Mouse (Mus musculus): ENCODE data around the gene Slc43a1. TPM values are rescaled to one million over a fixed set of nuclear protein-coding genes. Genes with fewer than 3 reads are reported as not detected.
"Not testable (repeated sequence)": the region's sequence is repeated elsewhere in the genome, so short reads cannot be mapped to it uniquely, and the experiment has no call there.

Slc43a1 gene
- total RNA-seq, 1 experiment = 30.2 TPM

DNA sequence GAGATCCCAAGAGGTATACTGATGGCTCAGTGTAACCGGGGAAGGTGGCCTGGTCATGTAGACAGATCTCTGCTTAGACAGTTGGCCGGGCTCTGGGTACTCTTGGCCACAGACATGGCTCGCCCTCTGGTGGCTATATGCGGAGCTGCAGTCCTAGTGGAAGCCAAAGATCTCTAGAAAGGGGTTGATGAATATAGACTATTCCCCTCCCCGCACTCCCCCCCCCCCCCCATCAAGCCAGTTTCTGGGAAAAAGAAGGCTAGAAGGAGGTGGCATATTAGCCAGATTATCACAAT is 51.3 kb downstream of the Slc43a1 start:
- DNase-seq (ENCODE audit: low read depth, low spot score) = no peak
- Histone ChIP-seq H3K4me3 (ENCODE audit: insufficient read depth in 1 of 2, low read depth in 1 of 2, low read length in 2 of 2, poor library complexity in 1 of 2, severe bottlenecking in 1 of 2) (no peak overlapping the region), H3K9me3 (ENCODE audit: control insufficient read depth, insufficient read depth, low read depth, low read length) (no peaks in the 10 kb centered on the region), H3K4me1 (ENCODE audit: control insufficient read depth in 2 of 2, insufficient read depth in 2 of 2, low read length in 2 of 2, poor library complexity in 1 of 2) (peaks cover 0 to 12% of the 10 kb centered on the region in 2 experiments; a peak in 2 of 4 replicates), H3K27ac (ENCODE audit: insufficient read depth, low read depth, low read length, poor library complexity, severe bottlenecking) (no peak overlapping the region), H3K36me3 (ENCODE audit: control insufficient read depth, insufficient read depth, low read length, poor library complexity, severe bottlenecking) (no peaks in the 10 kb centered on the region), H3K9ac (ENCODE audit: insufficient read depth, low read depth, low read length, poor library complexity, severe bottlenecking) (no peak overlapping the region)
- TF ChIP-seq CHD2 (IDR thresholded peaks at IDR 0.05; ENCODE audit: low read depth, low read length) = no peak
- 0 out of 2 replicates have a peak, but pooled peaks have one; percentile 14 for TF ChIP-seq ZC3H11A (IDR thresholded peaks at IDR 0.05; ENCODE audit: borderline replicate concordance, low read depth, low read length)
- no peak for TF ChIP-seq ZNF384 (IDR thresholded peaks at IDR 0.05; ENCODE audit: low read depth, low read length)
- no peak for TF ChIP-seq HCFC1 (IDR thresholded peaks at IDR 0.05; ENCODE audit: borderline replicate concordance, insufficient read depth, low read length)
- no peak for TF ChIP-seq MAFK (IDR thresholded peaks at IDR 0.05; ENCODE audit: insufficient read depth, low read depth, low read length)
- in situ Hi-C loops (cut with MboI; ENCODE audit: low sequenced_read_pairs in 2 of 2, unreplicated experiment in 2 of 2) = no loop called here

DNA sequence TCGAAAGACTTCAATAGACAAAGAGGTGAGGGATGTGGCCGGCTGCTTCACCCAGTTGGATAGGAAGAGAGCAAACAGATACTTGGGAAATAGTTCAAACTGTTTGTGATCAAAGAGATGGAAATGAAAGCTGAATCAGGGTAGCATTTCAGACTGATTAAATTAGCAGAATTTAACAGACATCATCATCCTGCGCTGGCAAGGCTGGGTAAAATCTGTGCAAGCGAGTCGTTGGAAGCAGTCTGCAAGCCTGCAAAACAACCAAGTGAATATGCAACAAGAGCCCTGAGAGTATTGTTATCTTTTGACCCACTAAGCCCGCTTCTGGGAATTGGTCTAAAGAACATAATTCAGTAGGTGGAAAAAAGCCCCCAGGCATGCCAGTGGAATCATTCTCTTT is 54.7 kb downstream of the Slc43a1 start:
- Histone ChIP-seq H3K27ac (ENCODE audit: insufficient read depth, low read depth, low read length, poor library complexity, severe bottlenecking) (no peak overlapping the region), H3K4me1 (ENCODE audit: control insufficient read depth in 2 of 2, insufficient read depth in 2 of 2, low read length in 2 of 2, poor library complexity in 1 of 2) (0 out of 4 replicates have a peak, but pooled peaks cover 0 to 3% of the 10 kb centered on the region in 2 experiments), H3K36me3 (ENCODE audit: control insufficient read depth, insufficient read depth, low read length, poor library complexity, severe bottlenecking) (no peaks in the 10 kb centered on the region), H3K9ac (ENCODE audit: insufficient read depth, low read depth, low read length, poor library complexity, severe bottlenecking) (no peak overlapping the region), H3K9me3 (ENCODE audit: control insufficient read depth, insufficient read depth, low read depth, low read length) (no peaks in the 10 kb centered on the region), H3K4me3 (ENCODE audit: insufficient read depth in 1 of 2, low read depth in 1 of 2, low read length in 2 of 2, poor library complexity in 1 of 2, severe bottlenecking in 1 of 2) (no peak overlapping the region)
- no peak for TF ChIP-seq MAFK (IDR thresholded peaks at IDR 0.05; ENCODE audit: insufficient read depth, low read depth, low read length)
- no peak for DNase-seq (ENCODE audit: low read depth, low spot score)
- in situ Hi-C loops (cut with MboI; ENCODE audit: low sequenced_read_pairs in 2 of 2, unreplicated experiment in 2 of 2) = no loop called here

DNA sequence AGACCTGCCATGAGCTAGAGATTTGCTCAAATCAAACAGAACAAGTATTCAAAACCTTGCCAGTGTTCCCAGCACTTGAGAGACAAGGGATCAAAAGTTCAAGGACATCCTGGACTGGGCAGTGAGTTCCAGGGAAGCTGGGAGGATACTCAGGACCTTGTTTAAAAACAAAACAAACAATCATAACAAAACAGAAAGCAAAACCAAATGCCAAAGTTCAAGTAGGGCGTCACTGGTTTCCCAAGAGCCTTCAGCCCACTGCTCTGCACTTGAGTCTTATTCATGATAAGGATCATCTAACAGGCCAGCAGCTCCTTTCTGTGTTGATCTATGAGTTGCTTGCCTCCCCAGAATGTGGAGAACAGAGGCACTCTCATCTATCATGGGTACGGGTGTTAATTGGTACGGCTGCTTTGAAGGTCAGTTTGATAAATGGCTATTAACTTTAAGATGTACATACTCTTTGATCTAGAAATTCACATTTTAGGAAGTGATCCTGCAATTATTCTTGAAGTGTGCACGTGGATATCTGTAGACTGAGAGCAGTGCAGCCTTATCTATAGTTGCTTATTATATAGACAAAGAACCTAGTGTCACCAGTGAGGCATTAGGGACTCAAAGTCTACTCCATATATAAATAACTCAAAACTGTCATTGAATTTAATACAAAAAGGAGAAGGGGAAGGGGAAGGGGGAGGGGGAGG is 57.0 kb downstream of the Slc43a1 start:
- no peaks in the 10 kb centered on the region for H3K9me3 ChIP-seq (ENCODE audit: control insufficient read depth, insufficient read depth, low read depth, low read length)

DNA sequence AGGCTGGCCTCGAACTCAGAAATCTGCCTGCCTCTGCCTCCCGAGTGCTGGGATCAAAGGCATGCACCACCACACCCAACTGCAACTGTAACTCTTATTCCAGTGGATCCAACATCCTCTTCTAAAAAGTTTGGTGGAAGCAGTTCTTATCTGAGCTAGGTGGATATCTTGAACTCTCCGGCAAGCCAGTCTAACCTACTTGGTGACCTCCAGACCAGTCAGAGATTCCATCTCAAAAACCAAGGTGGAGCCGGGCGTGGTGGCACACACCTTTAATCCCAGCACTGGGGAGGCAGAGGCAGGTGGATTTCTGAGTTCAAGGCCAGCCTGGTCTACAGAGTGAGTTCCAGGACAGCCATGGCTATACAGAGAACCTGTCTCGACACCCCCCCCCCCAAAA is 58.0 kb downstream of the Slc43a1 start:
- H3K9ac ChIP-seq (ENCODE audit: insufficient read depth, low read depth, low read length, poor library complexity, severe bottlenecking); DNase-seq (ENCODE audit: low read depth, low spot score); H3K4me3 ChIP-seq (ENCODE audit: insufficient read depth in 1 of 2, low read depth in 1 of 2, low read length in 2 of 2, poor library complexity in 1 of 2, severe bottlenecking in 1 of 2); H3K27ac ChIP-seq (ENCODE audit: insufficient read depth, low read depth, low read length, poor library complexity, severe bottlenecking); in situ Hi-C loops (cut with MboI; ENCODE audit: low sequenced_read_pairs in 2 of 2, unreplicated experiment in 2 of 2); H3K9me3 ChIP-seq (ENCODE audit: control insufficient read depth, insufficient read depth, low read depth, low read length); H3K36me3 ChIP-seq (ENCODE audit: control insufficient read depth, insufficient read depth, low read length, poor library complexity, severe bottlenecking); H3K4me1 ChIP-seq (ENCODE audit: control insufficient read depth in 2 of 2, insufficient read depth in 2 of 2, low read length in 2 of 2, poor library complexity in 1 of 2): not testable (repeated sequence)

More for the DNA sequence above, 57.0 kb downstream of the Slc43a1 start:
- Histone ChIP-seq H3K4me1 (ENCODE audit: control insufficient read depth in 2 of 2, insufficient read depth in 2 of 2, low read length in 2 of 2, poor library complexity in 1 of 2) (no peaks in the 10 kb centered on the region), H3K36me3 (ENCODE audit: control insufficient read depth, insufficient read depth, low read length, poor library complexity, severe bottlenecking) (no peaks in the 10 kb centered on the region), H3K9ac (ENCODE audit: insufficient read depth, low read depth, low read length, poor library complexity, severe bottlenecking) (no peak overlapping the region), H3K27ac (ENCODE audit: insufficient read depth, low read depth, low read length, poor library complexity, severe bottlenecking) (no peak overlapping the region), H3K4me3 (ENCODE audit: insufficient read depth in 1 of 2, low read depth in 1 of 2, low read length in 2 of 2, poor library complexity in 1 of 2, severe bottlenecking in 1 of 2) (no peak overlapping the region)
- in situ Hi-C loops (cut with MboI; ENCODE audit: low sequenced_read_pairs in 2 of 2, unreplicated experiment in 2 of 2) = no loop called here
- TF ChIP-seq CHD2 (IDR thresholded peaks at IDR 0.05; ENCODE audit: low read depth, low read length) = no peak
- TF ChIP-seq ZC3H11A (IDR thresholded peaks at IDR 0.05; ENCODE audit: borderline replicate concordance, low read depth, low read length) = no peak
- TF ChIP-seq HCFC1 (IDR thresholded peaks at IDR 0.05; ENCODE audit: borderline replicate concordance, insufficient read depth, low read length) = no peak
- TF ChIP-seq MAFK (IDR thresholded peaks at IDR 0.05; ENCODE audit: insufficient read depth, low read depth, low read length) = no peak
- TF ChIP-seq ZNF384 (IDR thresholded peaks at IDR 0.05; ENCODE audit: low read depth, low read length) = no peak
- DNase-seq (ENCODE audit: low read depth, low spot score) = no peak

DNA sequence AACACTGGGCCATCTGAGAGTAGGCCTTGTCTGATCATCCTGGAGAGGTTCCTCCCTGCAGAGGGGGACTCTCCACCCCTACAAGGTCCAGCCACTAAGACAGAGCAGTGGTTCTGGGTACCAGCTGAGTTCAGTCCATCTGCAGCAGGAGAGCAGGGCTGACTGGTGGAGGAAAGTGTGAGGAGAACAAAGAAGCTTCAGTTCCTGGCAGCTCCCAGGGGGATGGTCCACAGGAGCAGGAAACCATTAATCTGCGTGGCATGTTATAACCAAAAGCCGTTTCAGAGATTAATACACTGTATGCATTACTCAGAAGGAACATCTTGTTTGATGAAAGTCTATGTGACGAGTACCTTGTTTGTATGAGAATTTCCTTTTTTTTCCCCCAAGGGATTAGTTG is 74.1 kb downstream of the Slc43a1 start:
- no peaks in the 10 kb centered on the region for H3K36me3 ChIP-seq (ENCODE audit: control insufficient read depth, insufficient read depth, low read length, poor library complexity, severe bottlenecking)

More for the DNA sequence above, 74.1 kb downstream of the Slc43a1 start:
- Histone ChIP-seq H3K27ac (ENCODE audit: insufficient read depth, low read depth, low read length, poor library complexity, severe bottlenecking) (no peak overlapping the region), H3K4me1 (ENCODE audit: control insufficient read depth in 2 of 2, insufficient read depth in 2 of 2, low read length in 2 of 2, poor library complexity in 1 of 2) (no peaks in the 10 kb centered on the region), H3K4me3 (ENCODE audit: insufficient read depth in 1 of 2, low read depth in 1 of 2, low read length in 2 of 2, poor library complexity in 1 of 2, severe bottlenecking in 1 of 2) (no peak overlapping the region), H3K9me3 (ENCODE audit: control insufficient read depth, insufficient read depth, low read depth, low read length) (no peaks in the 10 kb centered on the region), H3K9ac (ENCODE audit: insufficient read depth, low read depth, low read length, poor library complexity, severe bottlenecking) (no peak overlapping the region)
- in situ Hi-C loops (cut with MboI; ENCODE audit: low sequenced_read_pairs in 2 of 2, unreplicated experiment in 2 of 2) = no loop called here
- no peak for DNase-seq (ENCODE audit: low read depth, low spot score)
- no peak for TF ChIP-seq ZNF384 (IDR thresholded peaks at IDR 0.05; ENCODE audit: low read depth, low read length)
- TF ChIP-seq CHD2 (IDR thresholded peaks at IDR 0.05; ENCODE audit: low read depth, low read length) = no peak
- TF ChIP-seq HCFC1 (IDR thresholded peaks at IDR 0.05; ENCODE audit: borderline replicate concordance, insufficient read depth, low read length) = no peak
- TF ChIP-seq MAFK (IDR thresholded peaks at IDR 0.05; ENCODE audit: insufficient read depth, low read depth, low read length) = no peak
- no peak for TF ChIP-seq ZC3H11A (IDR thresholded peaks at IDR 0.05; ENCODE audit: borderline replicate concordance, low read depth, low read length)

Other genes starting within 250 kb of the Slc43a1 start
- gene Ctnnd1, start 188.1 kb upstream of the Slc43a1 start, total RNA-seq (2012; rRNA removed) = 48.2 and 51.5 TPM in 2 replicates
- gene Btbd18, start 179.8 kb upstream of the Slc43a1 start, total RNA-seq (2012; rRNA removed) = 3.2 and 3.6 TPM in 2 replicates
- gene Selenoh, start 168.1 kb upstream of the Slc43a1 start, total RNA-seq (2012; rRNA removed) = 546 and 589 TPM in 2 replicates
- 1.1 and 2.7 TPM in 2 replicates for gene Gm28635, start 160.8 kb upstream of the Slc43a1 start, total RNA-seq (2012; rRNA removed)
- gene Med19, start 160.4 kb upstream of the Slc43a1 start, total RNA-seq (2012; rRNA removed) = 17.1 and 31.4 TPM in 2 replicates
- 160 and 193 TPM in 2 replicates for gene Tmx2, start 159.7 kb upstream of the Slc43a1 start, total RNA-seq (2012; rRNA removed)
- gene Zdhhc5, start 123.7 kb upstream of the Slc43a1 start, total RNA-seq (2012; rRNA removed) = 34.8 and 39.0 TPM in 2 replicates
- gene Clp1, start 111.5 kb upstream of the Slc43a1 start, total RNA-seq (2012; rRNA removed) = 28.6 and 36.4 TPM in 2 replicates
- 0.89 and 1.8 TPM in 2 replicates for gene Ypel4, start 104.8 kb upstream of the Slc43a1 start, total RNA-seq (2012; rRNA removed)
- gene Gm19426, start 95.2 kb upstream of the Slc43a1 start, total RNA-seq (2012; rRNA removed) = 13.1 and 14.6 TPM in 2 replicates
- gene Serping1, start 63.4 kb upstream of the Slc43a1 start, total RNA-seq (2012; rRNA removed) = 6.3 and 12.2 TPM in 2 replicates
- gene Ube2l6, start 40.0 kb upstream of the Slc43a1 start, total RNA-seq (2012; rRNA removed) = 0.58 and 1.9 TPM in 2 replicates
- gene Smtnl1, start 16.2 kb upstream of the Slc43a1 start, total RNA-seq (2012; rRNA removed) = 4.4 and 4.9 TPM in 2 replicates
- 60.2 and 73.5 TPM in 2 replicates for gene Timm10, start 11.9 kb upstream of the Slc43a1 start, total RNA-seq (2012; rRNA removed)
- gene Rtn4rl2, start 47.9 kb downstream of the Slc43a1 start, total RNA-seq (2012; rRNA removed) = 0.79 and 0.80 TPM in 2 replicates
- 12.9 and 13.8 TPM in 2 replicates for gene Slc43a3, start 97.7 kb downstream of the Slc43a1 start, total RNA-seq (2012; rRNA removed)
- not detected in 2 replicates for gene Prg2, start 141.6 kb downstream of the Slc43a1 start, total RNA-seq (2012; rRNA removed)
- not detected in 2 replicates for gene Prg3, start 149.4 kb downstream of the Slc43a1 start, total RNA-seq (2012; rRNA removed)
- gene Ssrp1, start 198.4 kb downstream of the Slc43a1 start, total RNA-seq (2012; rRNA removed) = 206 and 212 TPM in 2 replicates
- 4.6 and 5.1 TPM in 2 replicates for gene P2rx3, start 198.6 kb downstream of the Slc43a1 start, total RNA-seq (2012; rRNA removed)
- 36.7 and 61.9 TPM in 2 replicates for gene Tnks1bp1, start 209.2 kb downstream of the Slc43a1 start, total RNA-seq (2012; rRNA removed)

Data from ES-E14 (cell line).